Mouse (Mus musculus): Measurements from ENCODE around the gene Zfp654.
"Not testable (repeated sequence)": the region's sequence is repeated elsewhere in the genome, so short reads cannot be mapped to it uniquely, and the experiment has no call there.

The Zfp654 gene

GRCm38 (mm10) chr16:64851563-64852362, at the start of gene Zfp654, which contains the start of gene Cggbp1:
Zfp654 (minus strand) TSS chr16:64851652.
Cggbp1 (plus strand) TSS chr16:64851996.
- peak; percentile 99 for DNase-seq (ENCODE audit: low read depth)

GRCm38 (mm10) chr16:64899084-64899483, 47.6 kb upstream of the Zfp654 start:
- DNase-seq (ENCODE audit: low read depth), result no peak

- no peak for DNase-seq (ENCODE audit: low read depth)
Measured at GRCm38 (mm10) chr16:64889496-64889895, 38.0 kb upstream of the Zfp654 start.

- DNase-seq (ENCODE audit: low read depth), result no peak
Measured at GRCm38 (mm10) chr16:64885547-64885946, 34.1 kb upstream of the Zfp654 start.

GRCm38 (mm10) chr16:64885142-64885541, 33.7 kb upstream of the Zfp654 start:
- DNase-seq (ENCODE audit: low read depth), result no peak

GRCm38 (mm10) chr16:64884420-64884838, 33.0 kb upstream of the Zfp654 start:
- DNase-seq (ENCODE audit: low read depth), result no peak

GRCm38 (mm10) chr16:64883896-64884295, 32.4 kb upstream of the Zfp654 start:
- DNase-seq (ENCODE audit: low read depth), result no peak

- no peak for DNase-seq (ENCODE audit: low read depth)
Measured at GRCm38 (mm10) chr16:64881442-64881841, 30.0 kb upstream of the Zfp654 start.

GRCm38 (mm10) chr16:64880986-64881385, 29.5 kb upstream of the Zfp654 start:
- DNase-seq (ENCODE audit: low read depth), result no peak

- DNase-seq (ENCODE audit: low read depth), result no peak
Measured at GRCm38 (mm10) chr16:64879735-64880134, 28.3 kb upstream of the Zfp654 start.

GRCm38 (mm10) chr16:64878611-64879132, 27.2 kb upstream of the Zfp654 start:
- DNase-seq (ENCODE audit: low read depth), result no peak

- no peak for DNase-seq (ENCODE audit: low read depth)
Measured at GRCm38 (mm10) chr16:64877314-64877713, 25.9 kb upstream of the Zfp654 start.

- no peak for DNase-seq (ENCODE audit: low read depth)
Measured at GRCm38 (mm10) chr16:64876631-64877265, 25.3 kb upstream of the Zfp654 start.

GRCm38 (mm10) chr16:64875822-64876221, 24.4 kb upstream of the Zfp654 start:
- DNase-seq (ENCODE audit: low read depth), result no peak

GRCm38 (mm10) chr16:64875384-64875783, 23.9 kb upstream of the Zfp654 start:
- no peak for DNase-seq (ENCODE audit: low read depth)

GRCm38 (mm10) chr16:64873416-64874305, 22.2 kb upstream of the Zfp654 start:
- DNase-seq (ENCODE audit: low read depth), result peak; percentile 67

GRCm38 (mm10) chr16:64872841-64873240, 21.4 kb upstream of the Zfp654 start:
- no peak for DNase-seq (ENCODE audit: low read depth)

- DNase-seq (ENCODE audit: low read depth), result no peak
Measured at GRCm38 (mm10) chr16:64872296-64872695, 20.8 kb upstream of the Zfp654 start.

- DNase-seq (ENCODE audit: low read depth), result no peak
Measured at GRCm38 (mm10) chr16:64869621-64870020, 18.2 kb upstream of the Zfp654 start.

GRCm38 (mm10) chr16:64868613-64869012, 17.2 kb upstream of the Zfp654 start:
- no peak for DNase-seq (ENCODE audit: low read depth)

GRCm38 (mm10) chr16:64865841-64866240, 14.4 kb upstream of the Zfp654 start:
- not testable (repeated sequence) for DNase-seq (ENCODE audit: low read depth)

GRCm38 (mm10) chr16:64856946-64857345, 5.5 kb upstream of the Zfp654 start:
- DNase-seq (ENCODE audit: low read depth), result no peak

All from fibroblast of lung, adult 2 months (primary cell).